Mouse (Mus musculus): ENCODE results near the gene Tdrkh. TPM values are rescaled to one million over a fixed set of nuclear protein-coding genes. Genes with fewer than 3 reads are reported as not detected.

Tdrkh gene
- total RNA-seq, 2 experiments from 2014 or later = 35.2 to 36.0 TPM

DNA sequence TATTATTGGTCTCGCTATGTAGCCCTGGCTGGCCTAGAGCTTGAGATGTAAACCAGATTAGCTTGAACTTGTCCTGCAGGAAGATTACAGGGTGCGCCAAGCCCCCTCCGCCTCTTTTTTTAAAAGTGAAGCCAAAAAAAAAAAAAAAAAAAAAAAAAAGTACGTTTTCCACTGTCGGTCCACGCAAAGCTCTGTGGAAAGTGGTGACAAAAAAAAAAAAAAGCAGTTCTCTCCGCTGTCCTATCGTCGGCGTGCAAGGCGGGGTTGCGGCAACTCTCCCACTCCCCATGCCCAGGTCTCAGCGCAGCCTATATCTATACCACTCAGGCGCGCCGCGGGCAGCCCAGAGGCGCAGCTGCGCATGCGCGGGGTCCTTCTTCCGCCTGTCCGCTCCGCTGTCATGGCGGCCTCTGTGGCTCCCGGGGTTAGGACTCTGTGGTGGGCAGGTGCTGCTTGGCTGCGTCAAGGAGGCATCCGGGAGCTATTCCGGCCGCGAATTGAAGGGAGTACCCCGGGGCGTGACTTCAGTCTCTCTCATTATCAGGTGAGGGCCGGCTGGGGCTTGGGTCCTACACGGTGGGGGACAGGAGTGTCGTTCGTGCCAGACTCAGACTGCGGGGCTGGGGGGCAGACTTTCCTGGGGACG lies 30.0 kb downstream of the Tdrkh start, which contains the start of gene Mrpl9:
TSS of gene Mrpl9 (plus strand) at position 368 of the 646 bp plus-strand sequence.
- peak; percentile 92 to 98 for DNase-seq (ENCODE audit: low spot score in 2 of 2)
- intact Hi-C loops (cut with DNase I) = loop anchor here (5.0 kb wide), 1 partner anchor 76 kb away; no protein-coding TSS in a partner anchor

DNA sequence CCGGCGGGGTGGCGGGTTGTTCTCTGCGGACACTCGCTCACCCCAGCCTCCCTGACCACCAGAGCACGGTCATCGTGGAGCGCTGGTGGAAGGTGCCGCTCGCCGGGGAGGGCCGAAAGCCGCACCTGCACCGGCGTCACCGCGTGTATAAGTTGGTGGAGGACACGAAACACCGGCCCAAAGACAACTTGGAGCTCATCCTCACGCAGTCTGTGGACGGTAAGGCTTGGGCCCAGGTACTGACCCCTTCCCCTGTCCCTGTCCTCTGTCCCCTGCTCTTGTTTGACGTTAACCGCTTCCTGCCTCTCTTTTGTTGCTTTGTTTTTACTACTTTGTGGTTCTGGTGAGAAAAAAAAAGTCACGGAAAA lies 30.5 kb downstream of the Tdrkh start, which contains the start of gene Oaz3:
TSS of gene Oaz3 (minus strand) at position 319 of the 368 bp plus-strand sequence.
- intact Hi-C loops (cut with DNase I) = loop anchor here (5.0 kb wide), 1 partner anchor 76 kb away; no protein-coding TSS in a partner anchor
- DNase-seq (ENCODE audit: low spot score in 2 of 2) = no peak

DNA sequence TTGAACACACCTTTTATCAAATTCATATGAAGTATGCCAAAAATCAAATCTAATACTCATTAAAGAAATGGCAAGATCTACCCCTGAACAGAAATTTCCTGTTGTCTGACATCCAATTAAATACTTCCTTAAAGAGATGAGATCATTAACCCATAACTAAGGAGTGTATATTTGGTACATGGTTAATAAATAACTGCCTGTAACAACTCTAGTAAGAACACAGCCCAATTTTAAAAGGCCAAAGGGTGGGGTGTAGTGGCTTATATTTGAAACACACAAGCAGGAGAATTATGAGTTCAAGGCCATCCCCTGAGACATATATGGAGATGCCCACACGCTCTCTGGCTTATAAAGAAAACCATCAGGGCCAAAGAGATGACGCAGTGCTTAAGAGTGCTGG lies 36.3 kb downstream of the Tdrkh start:
- no peak for DNase-seq (ENCODE audit: low spot score in 2 of 2)
- intact Hi-C loops (cut with DNase I) = no loop called here

DNA sequence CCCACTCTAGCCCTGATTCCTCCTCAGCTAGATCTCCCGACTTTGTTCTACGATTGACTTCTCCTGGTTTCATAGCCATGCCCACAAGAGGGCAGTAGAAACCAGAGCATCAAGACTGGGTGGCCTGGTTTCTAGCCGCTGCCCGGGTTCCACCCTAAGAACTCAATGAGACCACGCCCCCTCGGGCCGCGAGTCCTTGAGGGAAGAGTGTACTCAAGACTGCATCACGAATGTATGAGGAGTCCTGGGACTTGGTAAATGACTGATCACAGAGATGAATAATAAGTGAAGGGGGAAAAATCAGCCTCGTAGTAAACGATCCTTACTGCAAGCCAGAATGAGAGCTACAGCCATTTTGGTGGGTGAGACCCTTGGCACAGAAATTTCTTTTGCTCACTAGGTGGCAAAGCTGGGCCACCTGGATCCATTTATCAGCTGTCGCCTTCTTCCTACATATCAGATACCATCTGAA lies 43.5 kb downstream of the Tdrkh start:
- intact Hi-C loops (cut with DNase I) = loop anchor here (1.0 to 5.0 kb wide), 3 partner anchors 46 to 146 kb away; no protein-coding TSS in a partner anchor
- peak; percentile 88 to 90 for DNase-seq (ENCODE audit: low spot score in 2 of 2)

DNA sequence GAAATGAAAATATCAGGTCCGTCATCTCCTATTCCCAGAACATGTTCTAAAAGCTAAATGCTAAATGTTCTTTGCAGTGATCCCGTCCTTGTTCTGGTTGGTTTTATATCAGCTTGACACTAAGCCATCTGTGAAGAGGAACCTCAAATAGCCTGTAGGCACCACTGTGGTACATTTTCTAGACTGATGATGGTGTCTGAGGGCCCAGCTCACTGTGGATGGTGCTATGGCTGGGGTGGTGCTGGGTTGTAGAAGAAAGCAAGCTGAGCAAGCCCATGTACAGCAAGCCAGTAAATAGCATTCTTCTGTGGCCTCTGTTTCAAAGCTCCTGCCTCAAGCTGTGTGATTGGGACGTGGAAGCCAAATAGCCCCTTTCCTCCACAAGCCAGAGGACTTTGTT lies 44.0 kb downstream of the Tdrkh start:
- no peak for DNase-seq (ENCODE audit: low spot score in 2 of 2)
- intact Hi-C loops (cut with DNase I) = loop anchor here (5.0 kb wide), 2 partner anchors 130 to 145 kb away; no protein-coding TSS in a partner anchor

DNA sequence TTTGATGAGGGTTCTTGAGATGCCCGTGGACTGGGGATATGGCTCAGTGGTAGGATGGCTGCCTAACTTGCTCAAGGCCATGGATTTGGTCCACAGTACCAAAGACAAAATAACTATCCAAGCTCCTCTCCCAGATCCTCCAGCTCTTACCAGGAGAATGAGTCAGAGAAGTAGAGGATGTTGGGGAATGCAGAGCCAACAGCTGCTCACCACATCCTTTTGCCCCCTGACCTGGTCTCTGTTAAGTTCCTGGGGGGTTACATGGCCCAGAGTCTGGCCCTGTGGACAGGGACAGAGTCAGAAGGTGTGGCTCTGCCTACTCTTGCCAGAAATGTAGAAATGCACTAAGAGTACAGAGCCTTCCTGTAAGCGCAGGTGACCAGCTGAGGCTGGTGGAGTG lies 46.8 kb downstream of the Tdrkh start:
- intact Hi-C loops (cut with DNase I) = loop anchor here (5.0 kb wide), 2 partner anchors 127 to 142 kb away; no protein-coding TSS in a partner anchor
- DNase-seq (ENCODE audit: low spot score in 2 of 2) = no peak

DNA sequence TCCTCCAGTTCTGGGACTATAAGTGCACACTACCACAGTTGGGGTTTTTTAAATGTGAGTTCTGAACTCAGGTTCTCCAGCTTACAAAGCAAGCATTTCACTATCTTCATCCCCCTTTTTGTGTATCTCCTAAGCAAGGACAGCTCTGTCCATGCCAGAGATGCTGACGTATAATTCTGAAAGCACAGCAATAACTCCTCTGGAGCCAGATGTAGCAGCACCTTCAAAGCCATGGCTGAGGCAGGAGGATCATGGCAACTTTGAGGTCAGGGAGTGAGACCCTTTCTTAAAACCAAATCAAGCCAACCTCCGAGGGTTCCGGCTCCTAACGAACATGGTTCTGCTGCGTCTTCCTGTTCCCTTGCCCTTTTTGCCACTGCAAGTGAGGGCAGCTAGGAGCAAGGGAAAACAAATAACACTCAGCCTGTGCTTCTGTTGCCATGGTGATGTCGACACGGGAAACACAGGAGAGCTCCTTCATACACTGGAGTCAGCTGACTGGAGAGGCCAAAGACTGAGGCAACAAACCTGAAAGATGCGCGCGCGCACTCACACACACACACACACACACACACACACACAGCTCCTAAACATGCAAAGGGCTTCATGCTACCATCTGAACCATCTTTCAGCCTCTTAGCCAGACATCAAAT lies 51.0 kb downstream of the Tdrkh start:
- intact Hi-C loops (cut with DNase I) = no loop called here
- no peak for DNase-seq (ENCODE audit: low spot score in 2 of 2)

DNA sequence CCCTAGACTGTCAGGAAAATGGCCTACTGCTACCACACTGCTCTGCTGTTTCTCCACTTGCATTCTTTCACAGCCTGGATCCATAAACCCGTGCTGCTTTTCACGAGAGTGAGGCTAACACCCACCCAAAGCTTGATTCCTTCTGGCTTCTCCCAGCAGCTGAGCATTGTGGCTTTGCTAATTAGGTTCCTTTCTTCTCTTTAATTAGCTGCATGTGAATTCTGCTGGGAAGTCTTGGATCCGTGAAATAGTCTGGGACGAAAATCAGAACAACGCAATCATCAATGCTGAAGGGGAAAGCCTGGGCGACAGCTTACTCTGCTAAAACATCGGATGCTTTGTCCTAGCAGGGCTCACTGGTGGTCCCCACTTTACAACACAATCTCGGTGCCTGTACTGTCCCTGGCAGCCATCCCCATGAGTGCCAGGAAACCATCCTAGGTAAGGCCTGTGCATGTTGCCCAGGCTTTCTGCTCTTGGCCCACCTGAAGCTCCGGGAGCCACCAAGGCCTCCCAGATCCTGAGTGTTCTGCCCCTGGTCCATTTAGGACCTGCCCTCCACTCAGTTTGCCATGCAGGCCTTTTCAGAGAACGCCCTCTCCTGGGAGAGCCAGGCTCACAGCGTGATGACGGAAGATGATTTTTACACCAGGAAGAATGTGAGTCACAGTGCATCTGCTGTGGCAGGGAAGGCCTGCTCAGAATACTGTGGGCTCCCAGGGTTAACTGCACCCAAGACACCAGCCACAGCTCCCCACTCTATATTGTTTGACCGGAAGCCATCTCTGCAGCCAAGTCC lies 52.8 kb downstream of the Tdrkh start:
- intact Hi-C loops (cut with DNase I) = no loop called here

DNA sequence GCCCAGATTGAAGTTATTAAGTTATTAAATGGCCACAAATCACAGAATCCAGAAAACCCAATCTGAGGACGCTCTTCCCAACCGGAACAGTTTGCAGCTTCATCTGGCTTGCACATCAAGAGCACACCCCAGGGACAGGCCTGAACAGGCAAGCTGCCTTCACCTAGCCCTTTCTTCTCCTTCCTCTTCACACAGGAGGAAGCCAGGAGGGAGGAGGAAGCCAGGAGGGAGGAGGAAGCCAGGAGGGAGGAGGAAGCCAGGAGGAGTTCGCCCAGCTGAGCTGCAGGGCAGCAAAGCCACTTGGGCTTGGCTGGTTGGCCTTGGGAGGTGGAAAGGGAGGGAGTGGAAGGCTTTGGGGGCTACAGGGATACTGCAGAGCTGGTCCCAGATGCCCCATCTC lies 55.9 kb downstream of the Tdrkh start:
- intact Hi-C loops (cut with DNase I) = no loop called here
- DNase-seq (ENCODE audit: low spot score in 2 of 2) = no peak

More for the DNA sequence above, 52.8 kb downstream of the Tdrkh start:
- DNase-seq (ENCODE audit: low spot score in 2 of 2) = peak; percentile 76 to 91

DNA sequence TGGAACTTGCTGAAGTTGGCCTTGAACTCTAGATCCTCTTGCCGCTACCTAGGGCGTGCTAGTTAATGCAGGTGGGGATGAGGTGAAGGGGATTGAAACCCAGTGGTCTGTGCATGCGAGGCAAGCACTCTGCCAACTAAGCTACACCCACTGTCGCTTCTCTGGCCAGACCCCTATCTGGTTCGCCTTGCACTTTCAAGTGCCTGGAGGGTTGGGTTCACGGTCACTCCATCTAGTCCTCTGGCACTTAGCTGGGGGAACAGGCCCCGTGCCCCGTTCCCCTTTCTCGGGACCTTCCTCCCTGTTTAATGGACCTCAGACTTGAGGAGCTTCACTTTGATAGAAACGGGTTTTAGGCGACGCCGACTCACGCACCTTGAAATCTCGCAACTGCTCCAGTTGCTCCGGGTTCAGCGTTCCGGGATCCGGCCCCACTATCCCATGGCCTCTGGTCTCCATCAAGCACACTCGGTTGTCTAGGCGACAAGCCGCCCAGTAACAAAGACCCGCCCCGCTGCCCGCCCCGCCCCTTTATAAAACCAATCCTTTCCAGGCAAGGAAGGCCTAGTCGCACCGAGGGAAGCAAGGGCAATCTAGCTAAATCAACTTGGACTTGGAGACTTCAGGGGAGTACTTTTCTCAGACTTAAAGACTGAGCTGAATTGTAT lies 59.5 kb downstream of the Tdrkh start:
- intact Hi-C loops (cut with DNase I) = no loop called here
- no peak for DNase-seq (ENCODE audit: low spot score in 2 of 2)

DNA sequence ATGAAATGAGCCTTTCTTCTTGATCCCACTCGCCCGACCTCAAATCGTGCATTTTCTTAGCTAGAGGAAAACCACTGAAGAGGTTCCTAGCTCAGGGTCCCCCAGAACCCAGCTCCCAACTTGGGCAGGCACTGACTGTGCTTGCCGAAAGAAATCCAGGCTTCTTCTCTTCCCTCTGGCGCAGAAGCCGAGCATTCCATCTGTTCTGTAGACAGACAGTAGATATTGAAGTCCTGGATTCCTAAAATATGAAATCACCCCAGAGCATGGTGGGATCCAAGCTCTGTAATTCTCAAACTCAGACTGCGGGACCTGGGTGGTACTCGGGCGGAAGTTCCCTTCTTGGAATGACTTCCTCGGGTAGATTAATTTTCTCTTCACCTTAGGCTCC lies 60.0 kb downstream of the Tdrkh start:
- intact Hi-C loops (cut with DNase I) = no loop called here
- DNase-seq (ENCODE audit: low spot score in 2 of 2) = no peak

DNA sequence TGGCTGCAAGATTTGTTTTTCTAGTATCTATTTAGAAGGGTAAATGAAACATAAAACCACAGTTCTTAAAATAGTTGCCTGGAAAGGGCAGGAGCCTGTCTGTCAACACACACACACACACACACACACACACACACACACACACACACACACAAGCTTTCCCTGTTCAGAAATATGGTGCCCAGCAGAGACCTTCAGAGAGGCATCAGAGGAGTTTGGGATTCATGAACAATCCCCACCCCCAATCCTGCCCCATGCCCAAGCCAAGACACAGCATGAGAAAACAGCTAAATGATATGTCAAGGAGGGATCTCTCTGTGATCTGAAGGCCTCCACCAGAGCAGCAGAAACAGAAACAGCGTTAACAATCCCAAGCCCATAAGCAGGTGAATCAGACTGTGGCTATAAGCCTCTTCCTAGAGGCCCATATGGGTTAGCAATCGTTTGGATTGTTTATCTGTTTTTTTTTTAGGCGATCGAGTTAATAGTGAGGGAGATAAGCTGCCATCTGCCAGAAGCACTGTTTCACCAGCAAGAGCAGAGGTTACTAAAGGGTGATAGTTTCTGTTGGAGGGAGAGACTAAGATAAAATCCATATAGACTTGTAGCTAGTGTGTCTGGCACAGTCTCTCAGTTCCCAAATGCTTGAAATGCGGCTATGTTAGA lies 60.6 kb downstream of the Tdrkh start:
- intact Hi-C loops (cut with DNase I) = no loop called here
- DNase-seq (ENCODE audit: low spot score in 2 of 2) = no peak

DNA sequence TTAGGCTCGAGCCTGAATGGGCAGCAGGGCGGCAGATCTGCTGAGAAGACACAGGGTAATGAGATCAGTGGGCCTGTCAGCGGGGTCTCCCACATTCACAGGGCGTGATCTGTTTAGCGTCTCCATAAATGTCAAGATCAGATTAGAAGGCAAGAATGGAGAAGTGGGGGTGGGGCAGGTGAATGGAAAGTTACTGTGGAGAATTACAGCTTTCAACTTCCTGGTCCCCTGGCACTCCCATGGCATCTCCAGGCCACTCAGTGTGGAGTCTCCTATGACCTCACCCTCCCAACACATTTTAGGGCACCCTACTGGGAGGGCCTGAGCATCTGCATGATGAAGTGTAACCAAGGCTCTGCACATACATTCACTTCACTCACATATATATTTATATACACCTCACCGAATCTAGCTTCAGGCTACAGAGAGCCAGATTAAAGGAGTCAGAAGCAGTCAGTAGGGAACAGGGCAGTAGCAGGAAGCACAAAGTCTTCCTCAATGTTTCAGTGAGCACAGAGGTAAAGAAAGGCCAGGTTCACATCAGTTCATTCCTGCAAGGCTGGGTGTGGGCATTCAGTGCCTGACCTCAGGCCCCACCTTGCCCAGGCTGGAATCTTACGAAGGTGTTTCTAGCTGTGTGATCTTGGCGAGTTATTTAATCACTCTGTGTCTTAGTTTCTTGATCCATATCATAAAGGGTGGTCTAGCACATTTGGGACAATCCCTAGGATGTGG lies 63.4 kb downstream of the Tdrkh start:
- intact Hi-C loops (cut with DNase I) = no loop called here
- DNase-seq (ENCODE audit: low spot score in 2 of 2) = no peak

DNA sequence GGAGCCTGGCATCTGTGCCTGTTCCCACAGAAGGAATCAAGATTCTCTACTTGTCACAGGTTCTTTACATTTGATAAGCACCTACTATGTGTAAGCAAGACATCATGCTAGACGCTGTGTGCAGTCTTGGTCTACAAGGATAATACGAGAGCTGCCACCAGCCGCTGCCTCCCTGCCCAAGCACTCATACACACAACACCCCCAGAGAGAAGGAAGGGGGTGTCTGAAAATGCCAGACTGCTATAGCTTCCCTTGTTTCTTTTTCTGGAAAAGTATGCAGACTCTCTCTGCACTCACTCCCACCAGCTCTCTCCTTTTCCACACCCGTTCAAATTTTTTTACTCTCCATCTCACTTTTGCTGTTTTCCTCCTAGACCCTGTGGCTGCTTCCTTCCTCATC lies 64.4 kb downstream of the Tdrkh start:
- DNase-seq (ENCODE audit: low spot score in 2 of 2) = peak; percentile 60 to 75
- intact Hi-C loops (cut with DNase I) = no loop called here

DNA sequence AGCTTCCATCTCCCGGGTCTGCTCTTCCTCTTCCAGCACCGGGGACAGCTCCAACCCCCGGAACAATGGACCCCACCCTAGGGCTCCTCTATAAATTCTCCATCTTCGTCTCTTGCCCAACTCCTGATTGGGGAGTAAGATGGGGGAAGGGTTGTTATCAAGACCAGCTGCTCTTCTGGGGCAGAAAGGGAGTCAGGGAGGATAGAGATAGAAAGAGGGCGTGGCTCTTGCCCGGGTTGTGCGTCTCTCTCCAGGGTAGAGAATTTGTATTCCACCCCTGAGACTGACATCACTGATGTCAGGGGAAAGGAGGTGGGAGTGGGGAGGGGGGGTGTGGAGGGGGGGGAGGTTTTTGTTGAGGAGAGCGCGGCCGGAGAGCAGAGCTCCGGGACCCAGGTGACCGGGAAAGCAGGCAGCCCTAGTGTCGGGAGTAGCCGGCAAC lies 64.9 kb downstream of the Tdrkh start, which contains the start of gene Celf3:
TSS of gene Celf3 (plus strand) at position 315 of the 442 bp plus-strand sequence.
- intact Hi-C loops (cut with DNase I) = no loop called here
- peak; percentile 80 to 91 for DNase-seq (ENCODE audit: low spot score in 2 of 2)

DNA sequence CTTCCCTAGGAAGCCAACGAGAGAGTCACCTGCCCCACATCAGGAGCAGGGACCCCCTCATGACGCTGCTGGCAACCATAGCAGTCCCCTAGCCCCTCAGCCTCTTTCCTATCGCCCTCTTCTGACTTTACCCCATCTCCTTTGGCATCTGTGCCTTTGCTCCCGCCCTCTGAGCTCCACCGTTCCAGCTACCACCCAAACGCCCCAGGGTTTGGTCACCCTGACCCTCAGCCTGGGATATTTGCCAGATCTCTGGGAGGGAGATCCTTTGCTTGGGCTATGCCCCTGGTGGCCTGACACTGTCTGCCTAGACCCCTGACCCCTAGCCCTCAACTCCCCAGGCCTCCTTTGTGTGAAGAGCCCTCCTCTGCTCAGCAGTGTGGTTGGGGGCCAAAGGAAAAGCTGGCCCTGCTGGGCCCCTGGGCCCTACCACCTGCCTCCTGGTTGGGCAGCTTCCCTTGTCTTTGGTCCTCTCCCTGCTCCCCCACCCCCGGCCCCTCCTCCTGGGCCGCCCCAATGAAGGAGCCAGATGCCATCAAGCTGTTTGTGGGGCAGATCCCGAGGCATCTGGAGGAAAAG lies 65.6 kb downstream of the Tdrkh start:
- DNase-seq (ENCODE audit: low spot score in 2 of 2) = no peak
- intact Hi-C loops (cut with DNase I) = no loop called here

DNA sequence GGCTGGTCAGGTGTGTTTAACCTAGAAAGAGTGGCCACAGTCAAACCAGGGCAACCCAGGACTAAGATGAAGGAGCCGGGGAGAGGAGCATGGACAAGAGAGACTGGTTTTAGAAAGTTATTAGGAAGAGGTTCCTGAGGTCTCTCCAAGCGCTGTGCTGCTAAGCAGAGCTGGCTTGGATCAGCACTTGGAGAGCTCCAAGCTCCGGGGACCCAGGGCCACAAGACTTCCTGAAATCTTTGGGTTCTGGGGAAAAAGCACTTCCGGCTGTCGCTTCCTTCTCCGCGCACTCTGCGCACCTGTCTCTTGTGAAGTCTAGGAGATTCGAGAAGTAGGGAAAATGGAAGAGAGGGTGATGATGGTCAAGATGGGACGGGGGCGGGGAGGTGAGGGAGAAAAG lies 66.5 kb downstream of the Tdrkh start:
- intact Hi-C loops (cut with DNase I) = no loop called here

More for the DNA sequence above, 66.5 kb downstream of the Tdrkh start:
- no peak for DNase-seq (ENCODE audit: low spot score in 2 of 2)

Data from left cerebral cortex, postnatal 14 days (tissue).